Mouse (Mus musculus) neural tube, embryonic 15.5 days (tissue): ENCODE measurements at regions not wholly inside any gene's neighbourhood (a gene's known extent, or its start where the extent isn't known, plus 50 kb on each side); places are given as distances from the start of the nearest gene placed in this dataset.

Experiments used
- ATAC-seq: fragments of 200-750 bp; cut with Nextera tagmentation; 2 replicates; pipeline ENCODE4 v1.8.0; 2017; ENCODE audit warnings: mild to moderate bottlenecking, moderate TSS enrichment, moderate library complexity; ENCODE audit not compliant: low FRiP score
- H3K27ac ChIP-seq: fragments of 300-500 bp; sonication (generic); replicated peaks from 2 replicates; pipeline ENCODE4 v1.5.1; 2015; ENCODE audit warnings: mild to moderate bottlenecking, inconsistent platforms
- H3K27me3 ChIP-seq: fragments of 300-500 bp; sonication (generic); replicated peaks from 2 replicates; pipeline ENCODE4 v1.6.1; 2015; ENCODE audit warnings: inconsistent platforms
- H3K36me3 ChIP-seq: fragments of 300-500 bp; sonication (generic); 2 replicates; pipeline ENCODE4 v1.6.1; 2015; ENCODE audit warnings: inconsistent platforms
- H3K4me1 ChIP-seq: fragments of 300-500 bp; sonication (generic); 2 replicates; pipeline ENCODE4 v1.6.1; 2015; ENCODE audit warnings: inconsistent platforms
- H3K4me2 ChIP-seq: fragments of 300-500 bp; sonication (generic); 2 replicates; pipeline ENCODE4 v1.6.1; 2015; ENCODE audit warnings: inconsistent platforms, mild to moderate bottlenecking, moderate library complexity
- H3K4me3 ChIP-seq: fragments of 300-500 bp; sonication (generic); replicated peaks from 2 replicates; pipeline ENCODE4 v1.5.1; 2015; ENCODE audit warnings: mild to moderate bottlenecking, inconsistent platforms
- H3K9ac ChIP-seq: fragments of 300-500 bp; sonication (generic); replicated peaks from 2 replicates; pipeline ENCODE4 v1.6.1; 2015; ENCODE audit warnings: mild to moderate bottlenecking, inconsistent platforms
- H3K9me3 ChIP-seq: fragments of 300-500 bp; sonication (generic); replicated peaks from 2 replicates; pipeline ENCODE4 v1.6.1; 2016; ENCODE audit warnings: inconsistent platforms
- WGBS: fragments of 180-500 bp; shearing (Covaris S2); methylation state at CpG from one replicate; pipeline ENCODE4 v1.1.7; 2015; ENCODE audit warnings: mixed read lengths; 5-methylcytosine and 5-hydroxymethylcytosine counted together

DNA sequence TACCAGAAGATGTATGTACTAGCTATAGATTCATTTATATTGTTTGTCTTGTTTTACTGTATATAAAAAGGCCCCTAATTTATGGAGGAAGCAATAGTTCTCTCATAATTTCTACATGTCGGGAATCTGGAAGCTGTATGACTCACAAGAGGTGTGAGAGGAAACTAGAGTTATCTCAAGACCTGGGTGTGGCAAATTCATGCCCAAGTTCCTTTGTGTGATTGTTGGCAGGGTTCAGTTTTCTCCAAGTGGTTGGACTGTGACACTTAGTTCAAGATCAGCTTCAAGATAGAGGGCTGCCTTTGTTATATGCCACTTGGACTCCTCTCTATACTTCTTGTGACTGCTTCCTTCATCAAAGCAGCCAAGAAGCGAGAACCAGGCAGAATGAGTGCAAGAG, 521.1 kb downstream of the Epha4 start:
- Histone ChIP-seq H3K9ac (no peak overlapping the region), H3K36me3 (no peaks in the 10 kb centered on the region), H3K4me1 (no peaks in the 10 kb centered on the region), H3K4me2 (no peak overlapping the region), H3K27ac (no peak overlapping the region), H3K9me3 (no peaks in the 10 kb centered on the region), H3K27me3 (no peaks in the 10 kb centered on the region), H3K4me3 (no peak overlapping the region)
- WGBS: 82% methylated on average over 2 of the region's 2 CpGs
- no peak for ATAC-seq

DNA sequence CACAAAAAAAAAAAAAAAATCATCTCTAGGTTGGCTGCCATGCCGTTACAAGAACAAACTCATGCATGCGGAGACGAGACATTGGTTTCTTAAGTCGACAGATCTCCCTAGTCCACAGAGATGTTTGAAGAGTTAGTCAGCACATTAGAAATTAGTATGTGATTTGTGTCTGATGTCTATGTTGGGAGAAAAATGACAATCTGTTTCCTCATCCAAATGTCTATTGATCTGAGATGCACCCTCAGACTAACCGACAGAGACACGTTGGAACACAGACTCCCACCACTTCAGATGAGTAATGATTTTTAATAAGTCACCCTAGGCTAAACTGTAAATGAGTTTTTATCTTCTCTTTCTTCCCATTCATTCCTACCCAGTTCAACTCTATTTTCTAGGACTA, 506.9 kb downstream of the Epha4 start:
- WGBS: 92% methylated on average over 6 of the region's 6 CpGs
- peaks cover 14% of the 10 kb centered on the region for H3K4me1 ChIP-seq
- H3K9me3 ChIP-seq: no peaks in the 10 kb centered on the region
- H3K4me2 ChIP-seq: no peak overlapping the region
- H3K27me3 ChIP-seq: no peaks in the 10 kb centered on the region
- H3K27ac ChIP-seq: no peak overlapping the region
- no peak overlapping the region for H3K4me3 ChIP-seq
- no peak for ATAC-seq
- no peak overlapping the region for H3K9ac ChIP-seq
- H3K36me3 ChIP-seq: no peaks in the 10 kb centered on the region

GRCm38 (mm10) chr1:77010608-77011214, 504.2 kb downstream of the Epha4 start:
- ATAC-seq: no peak
- 28% methylated on average over 8 of the region's 8 CpGs for WGBS
- no peaks in the 10 kb centered on the region for H3K36me3 ChIP-seq
- peaks cover 14% of the 10 kb centered on the region for H3K4me1 ChIP-seq
- H3K4me2 ChIP-seq: no peak overlapping the region
- no peaks in the 10 kb centered on the region for H3K27me3 ChIP-seq
- H3K27ac ChIP-seq: no peak overlapping the region
- H3K4me3 ChIP-seq: no peak overlapping the region
- H3K9me3 ChIP-seq: no peaks in the 10 kb centered on the region
- no peak overlapping the region for H3K9ac ChIP-seq

- Histone ChIP-seq H3K27me3 (no peaks in the 10 kb centered on the region), H3K9me3 (no peaks in the 10 kb centered on the region), H3K36me3 (no peaks in the 10 kb centered on the region), H3K4me1 (no peaks in the 10 kb centered on the region), H3K4me3 (no peak overlapping the region), H3K9ac (no peak overlapping the region), H3K4me2 (no peak overlapping the region), H3K27ac (no peak overlapping the region)
- 75% methylated on average over 4 of the region's 4 CpGs for WGBS
- no peak for ATAC-seq
Observed at GRCm38 (mm10) chr1:77027656-77028055, 487.2 kb downstream of the Epha4 start.

DNA sequence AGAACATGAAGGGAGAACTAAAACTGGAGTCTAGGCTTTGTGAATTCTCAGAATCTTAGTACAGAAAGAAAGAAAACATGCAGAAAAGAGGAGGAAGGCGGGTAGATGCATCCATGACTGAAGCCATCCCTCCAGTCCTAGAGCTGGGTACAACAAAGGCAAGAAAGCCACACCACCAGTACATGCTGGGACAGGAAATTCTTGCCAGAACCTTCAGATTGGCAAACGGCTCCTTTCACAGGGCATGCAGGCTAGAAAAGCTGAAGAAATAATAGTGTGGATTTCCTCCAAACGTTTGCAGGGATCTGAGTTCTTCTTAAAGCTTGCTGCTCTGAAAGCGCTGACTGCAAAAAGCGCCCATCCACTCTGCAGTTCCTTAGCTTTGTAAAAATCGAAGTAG, 486.7 kb downstream of the Epha4 start:
- 82% methylated on average over 6 of the region's 6 CpGs for WGBS
- Histone ChIP-seq H3K27ac (no peak overlapping the region), H3K4me3 (no peak overlapping the region), H3K4me2 (no peak overlapping the region), H3K27me3 (no peaks in the 10 kb centered on the region), H3K9me3 (no peaks in the 10 kb centered on the region), H3K9ac (no peak overlapping the region), H3K4me1 (no peaks in the 10 kb centered on the region), H3K36me3 (no peaks in the 10 kb centered on the region)
- no peak for ATAC-seq

- no peaks in the 10 kb centered on the region for H3K4me1 ChIP-seq
- H3K27me3 ChIP-seq: no peaks in the 10 kb centered on the region
- H3K9me3 ChIP-seq: no peaks in the 10 kb centered on the region
- H3K9ac ChIP-seq: no peak overlapping the region
- H3K4me2 ChIP-seq: no peak overlapping the region
- H3K27ac ChIP-seq: no peak overlapping the region
- no peaks in the 10 kb centered on the region for H3K36me3 ChIP-seq
- no peak for ATAC-seq
- H3K4me3 ChIP-seq: no peak overlapping the region
- 74% methylated on average over 6 of the region's 6 CpGs for WGBS
Observed at GRCm38 (mm10) chr1:77029091-77029490, 485.8 kb downstream of the Epha4 start.

DNA sequence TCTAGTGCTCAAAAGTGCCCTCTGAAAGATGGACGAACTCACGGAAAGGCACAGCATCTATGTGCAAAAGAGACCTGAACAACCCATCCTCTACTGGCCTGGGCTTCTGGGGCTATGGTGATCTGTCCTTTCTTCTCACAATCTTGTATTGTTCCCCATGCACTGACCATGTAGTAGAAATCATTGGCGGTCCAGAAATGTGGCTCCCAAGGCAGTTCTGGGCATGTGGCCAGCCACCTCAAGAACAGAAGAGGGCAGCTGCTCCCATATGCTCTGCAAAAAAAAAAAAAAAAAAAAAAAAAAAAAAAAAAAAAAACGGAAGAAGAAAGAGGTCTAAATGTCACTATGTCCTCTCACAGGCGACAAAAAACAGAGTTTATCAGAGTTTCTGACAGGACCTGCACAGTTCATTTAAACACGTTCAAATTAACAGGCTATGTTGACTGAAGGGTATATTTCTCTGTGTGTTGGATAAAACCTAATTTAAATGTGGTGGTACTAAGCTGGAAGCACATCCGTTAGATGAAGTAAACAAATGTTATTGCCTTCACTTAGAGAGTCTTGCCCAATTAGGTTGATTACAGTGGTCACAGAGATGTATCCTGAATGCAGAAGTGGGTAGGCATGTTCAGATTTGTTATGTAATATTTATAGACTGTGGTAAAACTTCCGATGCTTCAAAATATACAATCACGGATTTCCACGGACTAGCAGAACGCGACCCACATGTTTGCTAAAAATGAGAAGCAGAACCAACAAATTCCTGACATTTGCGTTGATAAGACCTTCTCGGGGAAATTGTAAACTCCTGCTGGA, 470.9 kb downstream of the Epha4 start:
- Histone ChIP-seq H3K4me3 (no peak overlapping the region), H3K4me2 (no peak overlapping the region), H3K9ac (no peak overlapping the region), H3K27me3 (no peaks in the 10 kb centered on the region), H3K36me3 (no peaks in the 10 kb centered on the region), H3K27ac (no peak overlapping the region), H3K4me1 (no peaks in the 10 kb centered on the region), H3K9me3 (no peaks in the 10 kb centered on the region)
- WGBS: 78% methylated on average over 14 of the region's 14 CpGs
- ATAC-seq: no peak

- 83% methylated on average over 7 of the region's 7 CpGs for WGBS
- H3K27me3 ChIP-seq: no peaks in the 10 kb centered on the region
- ATAC-seq: no peak
Observed at GRCm38 (mm10) chr1:77048720-77049406, 466.0 kb downstream of the Epha4 start.

GRCm38 (mm10) chr1:77051239-77051638, 463.6 kb downstream of the Epha4 start:
- ATAC-seq: no peak
- Histone ChIP-seq H3K27me3 (no peaks in the 10 kb centered on the region), H3K9ac (no peak overlapping the region), H3K9me3 (no peaks in the 10 kb centered on the region), H3K4me3 (no peak overlapping the region), H3K36me3 (no peaks in the 10 kb centered on the region), H3K27ac (no peak overlapping the region), H3K4me1 (no peaks in the 10 kb centered on the region), H3K4me2 (no peak overlapping the region)
- 81% methylated on average over 5 of the region's 5 CpGs for WGBS

More at GRCm38 (mm10) chr1:77048720-77049406, 466.0 kb downstream of the Epha4 start:
- Histone ChIP-seq H3K9ac (no peak overlapping the region), H3K4me3 (no peak overlapping the region), H3K27ac (no peak overlapping the region), H3K4me1 (no peaks in the 10 kb centered on the region), H3K36me3 (no peaks in the 10 kb centered on the region), H3K9me3 (no peaks in the 10 kb centered on the region), H3K4me2 (no peak overlapping the region)

GRCm38 (mm10) chr1:77053837-77054540, 460.9 kb downstream of the Epha4 start:
- 81% methylated on average over 4 of the region's 4 CpGs for WGBS
- Histone ChIP-seq H3K27me3 (no peaks in the 10 kb centered on the region), H3K36me3 (no peaks in the 10 kb centered on the region), H3K4me3 (no peak overlapping the region), H3K9ac (no peak overlapping the region), H3K9me3 (no peaks in the 10 kb centered on the region), H3K4me1 (no peaks in the 10 kb centered on the region), H3K27ac (no peak overlapping the region), H3K4me2 (no peak overlapping the region)
- no peak for ATAC-seq

GRCm38 (mm10) chr1:77062468-77062867, 452.4 kb downstream of the Epha4 start:
- Histone ChIP-seq H3K27ac (no peak overlapping the region), H3K27me3 (no peaks in the 10 kb centered on the region), H3K36me3 (no peaks in the 10 kb centered on the region), H3K4me1 (no peaks in the 10 kb centered on the region), H3K4me2 (no peak overlapping the region), H3K9ac (no peak overlapping the region), H3K9me3 (no peaks in the 10 kb centered on the region), H3K4me3 (no peak overlapping the region)
- no peak for ATAC-seq
- 85% methylated on average over 3 of the region's 3 CpGs for WGBS
